ENCODE assay signal across 12 mouse cellular contexts in genomic region chr7:101964551-101964950, GRCm38 (mm10). TPM values are rescaled to one million over a fixed set of nuclear protein-coding genes. Genes with fewer than 3 reads are reported as not detected.
DNase-seq lines count a peak whose midpoint lies in the region; ATAC-seq and TF ChIP-seq lines count a peak whose summit lies in the region.
"Had no signal": no experiment of that assay in that cellular context is flagged by ENCODE, and none has a peak within 500 bp of the region (broad histone marks: within the 10 kb centered on the region; RNA-seq: fewer than 3 reads in every experiment).

No protein-coding gene starts in this region.

- H3K4me3 ChIP-seq in intestine, postnatal 0 days (ENCODE audit: low read depth, low read length): no peak overlapping the region
- H3K4me3 ChIP-seq in liver, embryonic 14.5 days (ENCODE audit: insufficient read depth in 1 of 2, low read depth in 2 of 2, low read length in 2 of 2): no peak overlapping the region
- H3K4me3 ChIP-seq: forebrain, embryonic 13.5 days; neural tube, embryonic 13.5 days; stomach, embryonic 15.5 days had no signal

- no peaks in the 10 kb centered on the region for H3K9me3 ChIP-seq in intestine, postnatal 0 days (ENCODE audit: control insufficient read depth)
- no peaks in the 10 kb centered on the region for H3K9me3 ChIP-seq in liver, embryonic 14.5 days (ENCODE audit: control insufficient read depth, low read length)
- H3K9me3 ChIP-seq: forebrain, embryonic 13.5 days; neural tube, embryonic 13.5 days; stomach, embryonic 15.5 days had no signal

- H3K4me1 ChIP-seq in intestine, postnatal 0 days (replicated peaks; ENCODE audit: control insufficient read depth, insufficient read depth, low read length): no peaks in the 10 kb centered on the region; the same call in 1 of the 2 replicates
- H3K4me1 ChIP-seq in liver, embryonic 14.5 days (replicated peaks; ENCODE audit: control insufficient read depth in 2 of 2, insufficient read depth in 2 of 2, low read length in 1 of 2): peaks cover 23 to 34% of the 10 kb centered on the region in 2 experiments

- H3K27ac ChIP-seq in intestine, postnatal 0 days (ENCODE audit: low read depth, low read length): peak overlapping the region; percentile 62
- H3K27ac ChIP-seq in liver, embryonic 14.5 days: peak overlapping the region; percentile 48; the same call in 1 of the 2 replicates
- H3K27ac ChIP-seq: forebrain, embryonic 13.5 days; neural tube, embryonic 13.5 days; stomach, embryonic 15.5 days had no signal

- no peak for TF ChIP-seq CTCF in Patski (IDR thresholded peaks at IDR 0.05)
- no peak for TF ChIP-seq CTCF in intestine, postnatal 0 days (IDR thresholded peaks at IDR 0.05; ENCODE audit: low read depth)
- no peak for TF ChIP-seq CTCF in liver, embryonic 14.5 days (IDR thresholded peaks at IDR 0.05; ENCODE audit: low read depth)

- no peak overlapping the region for H3K9ac ChIP-seq in intestine, postnatal 0 days (ENCODE audit: low read depth, low read length)
- H3K9ac ChIP-seq in liver, embryonic 14.5 days (replicated peaks): no peak overlapping the region
- H3K9ac ChIP-seq: forebrain, embryonic 13.5 days; neural tube, embryonic 13.5 days; stomach, embryonic 15.5 days had no signal

- in situ Hi-C loops in Patski (cut with MboI; ENCODE audit: low pct_unique_long_range_greater_than_20kb): no loop called here

- H3K4me2 ChIP-seq in intestine, postnatal 0 days (replicated peaks; ENCODE audit: low read depth): no peak overlapping the region
- no peak overlapping the region; the same call in 1 of the 2 replicates for H3K4me2 ChIP-seq in liver, embryonic 14.5 days (ENCODE audit: low read depth)
- H3K4me2 ChIP-seq: forebrain, embryonic 13.5 days; midbrain, embryonic 11.5 days; neural tube, embryonic 13.5 days; stomach, embryonic 15.5 days had no signal

- H3K27me3 ChIP-seq in Patski: no peaks in the 10 kb centered on the region
- no peaks in the 10 kb centered on the region for H3K27me3 ChIP-seq in intestine, postnatal 0 days (replicated peaks; ENCODE audit: control insufficient read depth, insufficient read depth, low read length)
- no peaks in the 10 kb centered on the region for H3K27me3 ChIP-seq in liver, embryonic 14.5 days (ENCODE audit: control insufficient read depth, insufficient read depth, low read length)
- H3K27me3 ChIP-seq: forebrain, embryonic 13.5 days; neural tube, embryonic 13.5 days; stomach, embryonic 15.5 days had no signal

- ATAC-seq in Patski: peak; percentile 46
- peak; percentile 81 for ATAC-seq in intestine, postnatal 0 days
- no peak for ATAC-seq in liver, embryonic 14.5 days (ENCODE audit: insufficient read depth)
- ATAC-seq: forebrain, embryonic 13.5 days had no signal

- DNase-seq in 416B (ENCODE audit: low read depth): peak; percentile 74
- DNase-seq in Patski (ENCODE audit: low read depth, low spot score): no peak
- DNase-seq in liver, embryonic 14.5 days (ENCODE audit: low read depth in 3 of 3, low spot score in 3 of 3): no peak
- DNase-seq in cerebellum, adult 11 months: no peak
- no peak for DNase-seq in thymus, postnatal 14 days
- DNase-seq in c-Kit-positive CD71-positive TER-119-positive erythroid progenitor cells, embryonic 14.5 days (ENCODE audit: low spot score): no peak
- DNase-seq: lung, adult 18-20 months had no signal

- CTCF ChIA-PET in Patski (lab: Charles Lee): no interaction called here

- no peak for TF ChIP-seq EP300 in liver, embryonic 14.5 days (IDR thresholded peaks at IDR 0.05; ENCODE audit: low read depth)

- H3K36me3 ChIP-seq in intestine, postnatal 0 days (ENCODE audit: control insufficient read depth, insufficient read depth): no peaks in the 10 kb centered on the region
- no peaks in the 10 kb centered on the region for H3K36me3 ChIP-seq in liver, embryonic 14.5 days (replicated peaks; ENCODE audit: control insufficient read depth, insufficient read depth, low read depth)
- H3K36me3 ChIP-seq: neural tube, embryonic 13.5 days; stomach, embryonic 15.5 days had no signal

- POLR2A ChIA-PET in Patski (lab: Charles Lee): no interaction called here

- 62% methylated on average over 4 of the region's 4 CpGs for WGBS in intestine, postnatal 0 days
- WGBS in liver, embryonic 14.5 days (ENCODE audit: insufficient replicate concordance): 69% methylated on average over 4 of the region's 4 CpGs

RNA-seq across cellular contexts. Expression of gene Numa1, which starts 30.6 kb away (rescaled TPM):
- 156 TPM for polyA plus RNA-seq in Patski (2021)
- polyA plus RNA-seq in intestine, postnatal 0 days (2015; fragmentation: Nextera tagmentation; extraction: Ambion mirVana): 17.0 and 19.2 TPM in 2 replicates
- polyA plus RNA-seq in liver, embryonic 14.5 days (2012; rRNA removed): 27.4 and 28.6 TPM in 2 replicates
- polyA plus RNA-seq in liver, embryonic 14.5 days (2014; fragmentation: Nextera tagmentation; extraction: Ambion mirVana): 36.2 and 41.3 TPM in 2 replicates

RNA-seq across cellular contexts. Expression of gene Lrrc51, which starts 30.9 kb away (rescaled TPM):
- polyA plus RNA-seq in Patski (2021): 6.0 TPM
- polyA plus RNA-seq in intestine, postnatal 0 days (2015; fragmentation: Nextera tagmentation; extraction: Ambion mirVana): 3.1 and 3.6 TPM in 2 replicates
- polyA plus RNA-seq in liver, embryonic 14.5 days (2012; rRNA removed): 1.3 and 1.4 TPM in 2 replicates
- 1.8 and 2.1 TPM in 2 replicates for polyA plus RNA-seq in liver, embryonic 14.5 days (2014; fragmentation: Nextera tagmentation; extraction: Ambion mirVana)

RNA-seq across cellular contexts. Expression of gene Il18bp, which starts 53.9 kb away (rescaled TPM):
- 2.4 TPM for polyA plus RNA-seq in Patski (2021)
- 5.2 and 5.8 TPM in 2 replicates for polyA plus RNA-seq in intestine, postnatal 0 days (2015; fragmentation: Nextera tagmentation; extraction: Ambion mirVana)
- 12.7 and 14.8 TPM in 2 replicates for polyA plus RNA-seq in liver, embryonic 14.5 days (2012; rRNA removed)
- polyA plus RNA-seq in liver, embryonic 14.5 days (2014; fragmentation: Nextera tagmentation; extraction: Ambion mirVana): 15.0 and 15.9 TPM in 2 replicates

RNA-seq across cellular contexts. Expression of gene Tomt, which starts 58.4 kb away (rescaled TPM):
- 0.50 TPM for polyA plus RNA-seq in Patski (2021)
- polyA plus RNA-seq in intestine, postnatal 0 days (2015; fragmentation: Nextera tagmentation; extraction: Ambion mirVana): 0.20 and 0.25 TPM in 2 replicates
- polyA plus RNA-seq in liver, embryonic 14.5 days (2012; rRNA removed): 0.05 and 0.08 TPM in 2 replicates
- 0.09 and 0.13 TPM in 2 replicates for polyA plus RNA-seq in liver, embryonic 14.5 days (2014; fragmentation: Nextera tagmentation; extraction: Ambion mirVana)

RNA-seq across cellular contexts. Expression of gene Lamtor1, which starts 58.8 kb away (rescaled TPM):
- polyA plus RNA-seq in Patski (2021): 130 TPM
- 179 TPM in 2 replicates for polyA plus RNA-seq in intestine, postnatal 0 days (2015; fragmentation: Nextera tagmentation; extraction: Ambion mirVana)
- 61.7 and 74.8 TPM in 2 replicates for polyA plus RNA-seq in liver, embryonic 14.5 days (2012; rRNA removed)
- 63.3 and 67.8 TPM in 2 replicates for polyA plus RNA-seq in liver, embryonic 14.5 days (2014; fragmentation: Nextera tagmentation; extraction: Ambion mirVana)
